Mouse (Mus musculus) C2C12 (cell line): Measurements from ENCODE around the gene Slc35g1.

Experiments used
- CTCF ChIP-seq: IDR thresholded peaks from one replicate; pipeline ENCODE4 v1.5.1; 2011; ENCODE audit not compliant: control insufficient read depth, insufficient read depth, insufficient read length
- MAX ChIP-seq: IDR thresholded peaks from one replicate; pipeline ENCODE4 v1.6.1; 2011; ENCODE audit warnings: mild to moderate bottlenecking, control low read depth
- USF1 ChIP-seq: IDR thresholded peaks from one replicate; pipeline ENCODE4 v1.6.1; 2011; ENCODE audit warnings: low read depth, mild to moderate bottlenecking, control low read depth, moderate library complexity

DNA sequence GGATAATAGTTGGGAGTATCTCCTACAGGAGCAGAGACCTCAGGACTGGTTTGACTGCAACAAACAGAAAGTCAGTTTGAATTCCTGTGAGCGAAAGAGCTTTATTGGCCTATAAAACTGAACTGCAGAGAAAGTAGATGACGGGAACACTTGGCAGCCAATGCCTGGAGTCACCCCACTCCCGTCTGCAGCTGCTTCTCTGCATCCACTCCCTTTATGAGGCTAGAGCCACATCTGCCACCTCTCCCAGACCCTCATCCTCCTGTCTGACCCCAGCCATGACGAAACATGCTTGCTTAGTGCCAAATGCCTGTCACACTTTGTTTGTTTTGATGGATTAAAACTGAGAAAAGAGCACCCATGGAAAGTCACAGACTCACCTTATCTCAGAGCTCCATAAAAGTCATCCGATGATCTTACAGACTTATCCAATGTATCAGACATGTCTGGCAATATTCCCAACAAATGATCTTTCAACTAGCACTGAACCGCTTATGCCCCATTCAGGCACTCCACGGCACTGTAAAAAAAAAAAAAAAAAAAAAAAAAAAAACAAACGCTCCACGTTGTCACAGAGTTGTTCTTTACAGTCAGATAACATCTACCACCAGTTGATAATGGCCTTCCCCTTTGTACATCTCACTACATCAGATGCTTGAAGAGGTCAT lies 37.7 kb upstream of the Slc35g1 start:
- no peak for TF ChIP-seq MAX
- TF ChIP-seq USF1 = no peak
- TF ChIP-seq CTCF = no peak
